Comparison of ENCODE assay signal across 1 mouse cellular context in the genomic region with DNA sequence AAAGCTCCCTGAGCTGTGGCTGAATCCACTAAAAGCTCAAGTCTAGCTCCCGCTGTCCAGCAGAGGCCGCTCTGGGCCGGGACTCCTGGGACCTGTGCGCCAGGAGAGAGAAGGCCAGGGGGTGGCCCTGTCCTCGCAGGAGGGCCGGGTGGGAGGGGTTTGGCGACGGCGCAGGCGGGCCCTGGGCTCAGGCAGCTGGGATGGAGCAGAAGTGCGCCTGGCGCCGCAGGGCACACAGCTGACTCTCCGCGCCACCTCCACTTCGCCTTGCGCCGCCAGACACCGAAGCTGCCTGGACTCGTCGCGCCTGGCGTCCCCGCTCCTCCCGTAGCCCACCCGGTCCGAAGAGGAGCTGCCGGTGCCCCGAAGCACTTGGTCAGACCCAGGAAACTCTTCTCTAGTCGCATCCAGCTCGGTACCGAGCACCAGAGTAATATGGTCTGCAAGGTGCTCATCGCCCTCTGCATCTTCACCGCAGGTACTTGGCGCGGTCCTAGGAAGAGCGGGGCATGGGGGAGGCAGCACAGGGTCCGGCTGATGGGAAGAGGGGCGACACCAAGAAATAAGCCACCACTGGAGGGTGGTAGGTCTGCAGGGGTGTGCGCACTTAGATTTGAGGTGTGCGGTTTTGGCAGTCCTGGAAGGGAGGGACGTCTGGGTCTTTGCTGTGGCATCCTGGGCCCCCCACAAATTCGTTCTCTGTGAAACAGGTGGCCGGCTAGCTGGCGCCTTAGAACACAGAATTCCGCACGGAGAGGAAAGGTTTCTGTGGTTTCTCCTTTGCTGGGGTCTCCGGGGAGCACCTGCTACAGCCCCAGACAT.
TF ChIP-seq lines count a peak whose summit lies in the region.

Parm1 (plus strand) TSS at position 136 of the 822 bp plus-strand sequence.

TF ChIP-seq in CH12.LX, 34 proteins besides CTCF, POLR2A, EP300 and RAD21:
- TF ChIP-seq MYC (IDR thresholded peaks at IDR 0.05; ENCODE audit: low read depth, low read length), result no peak
- 0 out of 2 replicates have a peak, but pooled peaks have one; percentile 16 for TF ChIP-seq HCFC1 (IDR thresholded peaks at IDR 0.05; ENCODE audit: low read depth, low read length)
- TF ChIP-seq TCF12 (IDR thresholded peaks at IDR 0.05; ENCODE audit: low read depth, low read length), result peak; percentile 61; the same call in 1 of the 2 replicates
- peak; percentile 67 for TF ChIP-seq ZMIZ1 (IDR thresholded peaks at IDR 0.05; ENCODE audit: low read depth, low read length)
- TF ChIP-seq CHD2 (IDR thresholded peaks at IDR 0.05; ENCODE audit: low read length), result no peak
- TF ChIP-seq ZC3H11A (IDR thresholded peaks at IDR 0.05; ENCODE audit: low read depth, low read length), result peak; percentile 73
- TF ChIP-seq ZNF384 (IDR thresholded peaks at IDR 0.05; ENCODE audit: low read depth, low read length), result no peak
- peak; percentile 50; the same call in 1 of the 2 replicates for TF ChIP-seq IRF4 (IDR thresholded peaks at IDR 0.05; ENCODE audit: low read depth, low read length)
- TF ChIP-seq JUND (conservative IDR thresholded peaks at IDR 0.05; ENCODE audit: low read depth, low read length), result no peak
- 0 out of 2 replicates have a peak, but pooled peaks have one; percentile 46 for TF ChIP-seq SIN3A (IDR thresholded peaks at IDR 0.05; ENCODE audit: low read length)
- TF ChIP-seq SMC3 (IDR thresholded peaks at IDR 0.05; ENCODE audit: low read depth, low read length), result peak; percentile 90
- TF ChIP-seq NRF1 (IDR thresholded peaks at IDR 0.05; ENCODE audit: low read depth, low read length), result peak; percentile 65
